Mouse (Mus musculus): ENCODE results near the gene Timp1.

DNA sequence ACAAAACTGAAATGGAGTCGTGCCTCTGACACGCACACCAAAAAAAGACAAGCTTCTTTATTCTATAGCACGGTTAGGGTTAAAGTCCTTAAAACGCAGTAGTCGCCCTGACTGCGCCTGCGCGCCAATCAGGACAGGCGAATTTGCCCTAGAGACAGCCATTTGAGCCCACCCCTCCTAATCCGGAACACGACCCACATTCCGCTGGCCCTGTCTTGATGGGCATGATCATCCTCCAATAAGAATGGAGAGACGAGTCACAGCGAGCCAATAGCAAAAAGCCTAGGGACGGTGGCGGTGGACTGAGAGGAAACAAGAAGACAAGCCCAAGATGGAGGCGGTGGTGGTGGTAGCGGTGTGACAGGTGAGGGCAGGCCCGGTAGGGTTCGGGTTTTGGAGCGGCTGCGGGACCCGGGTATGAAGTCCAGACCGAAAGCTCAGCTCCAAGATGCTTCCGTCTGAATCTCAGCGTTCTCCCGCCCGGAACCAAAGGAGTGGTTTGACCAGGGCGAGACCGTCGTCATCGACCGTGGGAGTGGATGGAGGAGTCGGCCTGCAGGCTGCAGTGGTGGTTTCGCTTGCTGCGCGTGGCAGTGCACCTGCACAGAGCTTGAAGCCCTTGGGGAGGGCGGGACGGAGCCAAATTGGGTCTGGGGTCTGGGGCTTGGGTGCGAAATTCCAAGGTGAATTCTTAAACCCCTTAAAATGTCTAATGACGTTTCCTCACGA is 21.5 kb upstream of the Timp1 start:
- TF ChIP-seq CEBPB (IDR thresholded peaks at IDR 0.05; ENCODE audit: insufficient read depth, poor library complexity, severe bottlenecking) (no peak), POLR2A (IDR thresholded peaks at IDR 0.05; ENCODE audit: insufficient read length, low read depth) (peak; percentile 84), MYOD1 (IDR thresholded peaks at IDR 0.05; ENCODE audit: control insufficient read depth in 1 of 3, insufficient read length in 2 of 3, low read depth in 2 of 3) (no peak), USF1 (IDR thresholded peaks at IDR 0.05; ENCODE audit: low read depth) (no peak), POLR2AphosphoS2 (IDR thresholded peaks at IDR 0.05; ENCODE audit: insufficient read length, low read depth) (peak; percentile 54), REST (IDR thresholded peaks at IDR 0.05; ENCODE audit: insufficient read depth, insufficient read length) (no peak)

Data from myocyte (in vitro differentiated cells).